Mouse (Mus musculus): ENCODE results near the gene Ube2q1. TPM values are rescaled to one million over a fixed set of nuclear protein-coding genes. Genes with fewer than 3 reads are reported as not detected.

The Ube2q1 gene
- polyA plus RNA-seq, 1 experiment: 49.1 TPM

- DNase-seq: no peak
- H3K27ac ChIP-seq (ENCODE audit: control insufficient read depth, insufficient read depth, low read length): no peak overlapping the region
- WGBS: 92% methylated on average over 7 of the region's 7 CpGs
- no peaks in the 10 kb centered on the region for H3K4me1 ChIP-seq (replicated peaks; ENCODE audit: control insufficient read depth, insufficient read depth, low read length)
- no peaks in the 10 kb centered on the region for H3K36me3 ChIP-seq (ENCODE audit: control insufficient read depth, insufficient read depth, low read length)
- no peak overlapping the region for H3K4me3 ChIP-seq (ENCODE audit: control insufficient read depth, insufficient read depth, low read length)
- TF ChIP-seq CTCF (IDR thresholded peaks at IDR 0.05; ENCODE audit: borderline replicate concordance, control insufficient read depth, extremely low read depth, insufficient read depth, low read length, poor library complexity) (no peak), POLR2A (IDR thresholded peaks at IDR 0.05; ENCODE audit: control insufficient read depth, extremely low read depth, insufficient read depth, low read length, poor library complexity) (no peak)
- no peaks in the 10 kb centered on the region for H3K27me3 ChIP-seq (ENCODE audit: control insufficient read depth, insufficient read depth, low read length)
These were observed 40.6 kb downstream of the Ube2q1 start for GRCm38 (mm10) chr3:89814051-89814450.

- Histone ChIP-seq H3K27ac (ENCODE audit: control insufficient read depth, insufficient read depth, low read length) (no peak overlapping the region), H3K36me3 (ENCODE audit: control insufficient read depth, insufficient read depth, low read length) (no peaks in the 10 kb centered on the region), H3K4me1 (replicated peaks; ENCODE audit: control insufficient read depth, insufficient read depth, low read length) (peaks cover 23% of the 10 kb centered on the region), H3K4me3 (ENCODE audit: control insufficient read depth, insufficient read depth, low read length) (no peak overlapping the region), H3K27me3 (ENCODE audit: control insufficient read depth, insufficient read depth, low read length) (no peaks in the 10 kb centered on the region)
- WGBS: 67% methylated on average over 4 of the region's 4 CpGs
- TF ChIP-seq POLR2A (IDR thresholded peaks at IDR 0.05; ENCODE audit: control insufficient read depth, extremely low read depth, insufficient read depth, low read length, poor library complexity) (no peak), CTCF (IDR thresholded peaks at IDR 0.05; ENCODE audit: borderline replicate concordance, control insufficient read depth, extremely low read depth, insufficient read depth, low read length, poor library complexity) (no peak)
- DNase-seq: peak; percentile 59
These were observed 43.6 kb downstream of the Ube2q1 start for GRCm38 (mm10) chr3:89817056-89817455.

DNA sequence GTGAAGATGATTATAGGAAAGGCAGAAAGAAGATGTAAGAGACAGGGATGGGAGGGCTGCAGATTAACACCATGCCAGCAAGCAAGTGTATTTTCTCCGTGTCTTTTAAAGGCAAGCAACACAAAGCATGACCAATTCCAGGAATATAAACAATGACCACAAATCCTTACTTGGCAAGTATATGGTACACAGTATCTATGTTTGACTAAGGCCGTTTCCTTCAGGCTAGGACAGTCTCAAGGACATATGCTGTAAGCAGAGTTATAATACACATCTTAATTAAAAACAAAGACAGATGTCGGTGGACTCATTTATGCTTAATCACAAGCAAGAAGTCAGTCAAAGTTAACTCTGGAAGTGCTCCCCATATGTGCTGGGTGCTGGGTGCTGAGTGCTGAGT is 45.2 kb downstream of the Ube2q1 start:
- TF ChIP-seq POLR2A (IDR thresholded peaks at IDR 0.05; ENCODE audit: control insufficient read depth, extremely low read depth, insufficient read depth, low read length, poor library complexity): no peak
- no peak for TF ChIP-seq CTCF (IDR thresholded peaks at IDR 0.05; ENCODE audit: borderline replicate concordance, control insufficient read depth, extremely low read depth, insufficient read depth, low read length, poor library complexity)
- Histone ChIP-seq H3K4me1 (replicated peaks; ENCODE audit: control insufficient read depth, insufficient read depth, low read length) (peaks cover 28% of the 10 kb centered on the region), H3K4me3 (ENCODE audit: control insufficient read depth, insufficient read depth, low read length) (no peak overlapping the region), H3K36me3 (ENCODE audit: control insufficient read depth, insufficient read depth, low read length) (no peaks in the 10 kb centered on the region), H3K27me3 (ENCODE audit: control insufficient read depth, insufficient read depth, low read length) (no peaks in the 10 kb centered on the region), H3K27ac (ENCODE audit: control insufficient read depth, insufficient read depth, low read length) (no peak overlapping the region)
- no peak for DNase-seq
- WGBS: 96% methylated on average over 3 of the region's 3 CpGs

- H3K4me3 ChIP-seq (ENCODE audit: control insufficient read depth, insufficient read depth, low read length): no peak overlapping the region
- no peaks in the 10 kb centered on the region for H3K27me3 ChIP-seq (ENCODE audit: control insufficient read depth, insufficient read depth, low read length)
- no peaks in the 10 kb centered on the region for H3K36me3 ChIP-seq (ENCODE audit: control insufficient read depth, insufficient read depth, low read length)
- 3% methylated on average over 7 of the region's 7 CpGs for WGBS
- TF ChIP-seq POLR2A (IDR thresholded peaks at IDR 0.05; ENCODE audit: control insufficient read depth, extremely low read depth, insufficient read depth, low read length, poor library complexity) (no peak), CTCF (IDR thresholded peaks at IDR 0.05; ENCODE audit: borderline replicate concordance, control insufficient read depth, extremely low read depth, insufficient read depth, low read length, poor library complexity) (no peak)
- peak; percentile 26 for DNase-seq
- H3K27ac ChIP-seq (ENCODE audit: control insufficient read depth, insufficient read depth, low read length): no peak overlapping the region
- peaks cover 30% of the 10 kb centered on the region for H3K4me1 ChIP-seq (replicated peaks; ENCODE audit: control insufficient read depth, insufficient read depth, low read length)
These were observed 46.5 kb downstream of the Ube2q1 start for GRCm38 (mm10) chr3:89819897-89820296.

DNA sequence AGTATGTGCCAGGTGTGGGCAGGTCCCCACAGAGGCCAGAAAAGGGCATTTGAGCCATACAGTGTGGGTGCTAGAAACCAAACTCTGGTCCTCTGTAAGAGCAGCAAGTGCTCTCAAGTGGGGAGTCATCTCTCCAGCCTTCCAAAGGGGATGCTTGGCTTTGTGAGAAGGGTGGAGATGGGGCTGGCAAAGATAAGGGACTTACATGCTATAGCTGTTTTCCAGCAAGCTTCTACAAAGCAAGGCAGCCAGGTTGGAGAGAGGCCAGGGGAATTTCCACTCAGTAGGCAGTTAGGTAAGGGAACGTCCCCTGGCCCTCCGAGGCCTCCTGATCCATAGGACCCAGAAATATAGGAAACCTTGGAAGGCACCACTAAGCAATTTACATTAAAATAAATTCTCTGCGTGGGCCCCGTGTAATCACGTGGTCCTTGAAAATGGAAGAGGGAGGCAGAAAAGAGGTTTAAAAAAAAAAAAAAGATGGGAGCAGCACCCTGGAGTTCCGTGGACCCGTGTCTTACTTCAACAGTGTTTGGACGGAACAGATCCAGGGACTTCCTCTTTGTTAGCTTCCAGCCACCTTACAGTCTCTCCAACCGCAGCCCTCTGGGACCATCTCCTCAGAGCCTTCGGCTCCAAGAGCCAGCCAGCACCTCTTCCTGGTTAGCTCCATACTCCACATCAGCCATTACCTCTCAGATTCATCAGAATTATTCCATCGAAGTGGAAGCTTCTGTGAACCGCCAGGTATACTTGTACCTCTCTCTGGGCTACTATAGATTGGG is 47.1 kb downstream of the Ube2q1 start:
- no peak for DNase-seq
- H3K36me3 ChIP-seq (ENCODE audit: control insufficient read depth, insufficient read depth, low read length): no peaks in the 10 kb centered on the region
- TF ChIP-seq CTCF (IDR thresholded peaks at IDR 0.05; ENCODE audit: borderline replicate concordance, control insufficient read depth, extremely low read depth, insufficient read depth, low read length, poor library complexity): no peak
- TF ChIP-seq POLR2A (IDR thresholded peaks at IDR 0.05; ENCODE audit: control insufficient read depth, extremely low read depth, insufficient read depth, low read length, poor library complexity): no peak
- no peak overlapping the region for H3K27ac ChIP-seq (ENCODE audit: control insufficient read depth, insufficient read depth, low read length)
- H3K27me3 ChIP-seq (ENCODE audit: control insufficient read depth, insufficient read depth, low read length): no peaks in the 10 kb centered on the region
- H3K4me1 ChIP-seq (replicated peaks; ENCODE audit: control insufficient read depth, insufficient read depth, low read length): peaks cover 30% of the 10 kb centered on the region
- 82% methylated on average over 12 of the region's 12 CpGs for WGBS
- H3K4me3 ChIP-seq (ENCODE audit: control insufficient read depth, insufficient read depth, low read length): no peak overlapping the region

DNA sequence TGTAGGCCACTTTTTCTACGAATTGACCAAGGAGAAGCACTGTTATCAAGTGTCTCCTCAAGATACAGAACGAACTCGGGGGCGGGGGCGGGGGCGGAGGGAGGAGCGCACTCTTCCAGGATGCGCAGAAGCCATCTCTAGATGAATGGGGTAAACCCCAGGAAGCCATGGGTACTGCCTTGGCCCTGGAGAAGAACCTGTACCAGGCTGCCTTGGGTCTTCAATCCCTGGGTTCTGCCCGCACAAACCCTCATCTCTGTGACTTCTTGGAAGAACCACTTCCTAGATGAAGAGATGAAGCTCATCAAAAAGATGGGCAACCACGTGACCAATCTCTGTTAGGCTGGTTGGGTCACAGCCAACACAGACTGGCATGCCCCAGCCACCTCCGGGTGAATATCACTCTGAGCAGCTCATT is 47.7 kb downstream of the Ube2q1 start:
- no peaks in the 10 kb centered on the region for H3K27me3 ChIP-seq (ENCODE audit: control insufficient read depth, insufficient read depth, low read length)
- peak overlapping the region; percentile 53; the same call in 1 of the 2 replicates for H3K27ac ChIP-seq (ENCODE audit: control insufficient read depth, insufficient read depth, low read length)
- whole genome bisulfite sequencing: 14% methylated on average over 11 of the region's 11 CpGs
- DNase-seq: peak; percentile 6
- TF ChIP-seq POLR2A (IDR thresholded peaks at IDR 0.05; ENCODE audit: control insufficient read depth, extremely low read depth, insufficient read depth, low read length, poor library complexity) (no peak), CTCF (IDR thresholded peaks at IDR 0.05; ENCODE audit: borderline replicate concordance, control insufficient read depth, extremely low read depth, insufficient read depth, low read length, poor library complexity) (no peak)
- no peak overlapping the region for H3K4me3 ChIP-seq (ENCODE audit: control insufficient read depth, insufficient read depth, low read length)
- no peaks in the 10 kb centered on the region for H3K36me3 ChIP-seq (ENCODE audit: control insufficient read depth, insufficient read depth, low read length)
- H3K4me1 ChIP-seq (replicated peaks; ENCODE audit: control insufficient read depth, insufficient read depth, low read length): peaks cover 30% of the 10 kb centered on the region
